Mouse (Mus musculus) right cerebral cortex, adult 2 months (tissue): ENCODE measurements around the gene Adcy5.

Experiments
- DNase-seq, 2 experiments: peaks; one replicate each; pipeline ENCODE4 v3.0.0; 2021 to 2022; ENCODE audit warnings: low spot score in 2 of 2

Adcy5 gene

GRCm38 (mm10) chr16:35316856-35317264 is 162.2 kb downstream of the Adcy5 start:
- no peak for DNase-seq

- DNase-seq = no peak
Measured at GRCm38 (mm10) chr16:35317460-35317859, 162.8 kb downstream of the Adcy5 start.

- no peak for DNase-seq
Measured at GRCm38 (mm10) chr16:35318397-35318796, 163.7 kb downstream of the Adcy5 start.

- no peak for DNase-seq
Measured at GRCm38 (mm10) chr16:35319335-35319734, 164.7 kb downstream of the Adcy5 start.

GRCm38 (mm10) chr16:35319773-35320172 is 165.1 kb downstream of the Adcy5 start:
- no peak for DNase-seq

- no peak for DNase-seq
Measured at GRCm38 (mm10) chr16:35330451-35330850, 175.8 kb downstream of the Adcy5 start.
